Mouse (Mus musculus) frontal cortex, postnatal 14 days (tissue): ENCODE results near the gene Mrpl53.

Source experiments
- DNase-seq, 2 experiments: peaks; one replicate each; pipeline ENCODE4 v3.0.0; 2022; ENCODE audit warnings: low spot score in 2 of 2

The Mrpl53 gene

DNA sequence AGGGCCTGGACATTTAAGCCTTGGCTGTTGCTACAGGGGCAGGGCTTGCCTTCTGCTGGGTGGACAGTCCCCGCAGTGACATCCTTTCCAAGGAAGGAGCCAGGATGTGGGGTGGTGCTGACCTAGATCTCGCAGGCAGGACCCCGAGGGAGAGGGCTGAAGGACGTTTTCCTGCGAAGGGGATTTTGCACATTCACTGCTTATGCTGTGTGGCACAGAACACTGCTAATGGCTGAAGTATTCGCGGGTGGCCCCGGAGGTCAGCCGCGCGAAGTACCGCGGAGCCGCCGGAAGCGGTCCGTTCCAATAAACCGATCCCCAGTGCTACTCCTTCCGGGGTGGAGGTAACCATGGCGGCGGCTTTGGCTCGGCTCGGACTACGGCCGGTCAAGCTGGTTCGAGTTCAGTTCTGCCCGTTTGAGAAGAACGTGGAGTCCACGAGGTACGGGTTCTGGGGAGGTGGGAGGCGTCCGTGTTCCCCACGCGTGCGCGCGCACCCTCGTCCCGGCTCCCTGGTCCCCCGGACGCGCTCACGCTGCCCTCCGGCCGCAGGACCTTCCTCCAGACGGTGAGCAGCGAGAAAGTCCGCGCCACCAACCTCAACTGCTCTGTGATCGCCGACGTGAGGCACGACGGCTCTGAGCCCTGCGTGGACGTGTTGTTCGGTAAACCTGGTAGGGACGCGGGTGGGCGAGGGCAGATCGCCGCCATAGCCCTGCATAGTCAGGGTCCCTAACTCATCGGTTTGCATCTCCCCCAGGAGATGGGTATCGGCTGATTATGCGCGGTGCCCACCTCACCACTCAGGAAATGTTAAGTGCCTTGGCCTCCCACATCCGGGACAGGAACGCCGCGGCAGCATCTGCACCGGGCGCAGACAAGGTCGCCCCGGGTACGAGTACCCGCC is at the start of gene Mrpl53:
Gene Mrpl53 (plus strand): TSS at position 279 of the 907 bp plus-strand sequence.
- peak in 1 of 2 experiments; percentile 72 for DNase-seq

DNA sequence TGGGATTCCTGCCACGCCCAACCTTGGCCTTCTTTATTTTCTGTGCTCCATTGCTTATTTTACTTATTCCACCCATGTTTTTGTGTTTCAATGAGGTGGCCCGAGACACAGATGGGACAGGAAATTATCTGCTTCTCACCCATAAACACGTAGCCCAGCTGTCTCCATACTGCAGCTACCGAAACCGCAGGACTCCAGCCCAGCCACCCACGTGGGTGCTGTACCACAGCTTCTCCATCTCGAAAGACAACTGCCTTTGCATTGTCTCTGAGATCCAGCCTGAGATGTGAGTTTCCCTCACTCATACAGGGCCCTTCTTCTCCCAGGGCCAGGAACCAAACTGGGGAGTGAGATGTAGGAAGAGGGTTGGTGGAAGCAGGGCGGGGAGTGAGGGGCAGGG is 42.8 kb upstream of the Mrpl53 start:
- no peak for DNase-seq

DNA sequence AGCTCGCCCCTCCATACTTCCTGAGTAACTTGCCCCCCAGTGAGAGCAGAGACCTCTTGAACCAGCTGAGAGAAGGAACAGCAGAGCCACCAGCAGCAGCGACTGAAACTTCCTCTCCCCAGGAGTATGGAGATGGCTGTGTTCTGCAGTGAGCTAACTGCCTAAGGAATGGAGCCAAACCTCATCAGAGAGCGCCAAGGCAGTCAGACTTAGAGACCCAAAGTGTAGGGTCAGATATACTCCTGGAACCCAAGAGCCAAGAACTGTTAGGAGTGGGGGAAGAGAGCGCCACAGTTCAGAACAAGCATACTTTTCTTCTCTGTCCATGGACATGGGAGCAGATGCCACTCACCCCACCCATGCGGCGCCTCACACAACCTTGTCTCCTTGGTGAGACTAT is 42.4 kb upstream of the Mrpl53 start:
- DNase-seq, result no peak

DNA sequence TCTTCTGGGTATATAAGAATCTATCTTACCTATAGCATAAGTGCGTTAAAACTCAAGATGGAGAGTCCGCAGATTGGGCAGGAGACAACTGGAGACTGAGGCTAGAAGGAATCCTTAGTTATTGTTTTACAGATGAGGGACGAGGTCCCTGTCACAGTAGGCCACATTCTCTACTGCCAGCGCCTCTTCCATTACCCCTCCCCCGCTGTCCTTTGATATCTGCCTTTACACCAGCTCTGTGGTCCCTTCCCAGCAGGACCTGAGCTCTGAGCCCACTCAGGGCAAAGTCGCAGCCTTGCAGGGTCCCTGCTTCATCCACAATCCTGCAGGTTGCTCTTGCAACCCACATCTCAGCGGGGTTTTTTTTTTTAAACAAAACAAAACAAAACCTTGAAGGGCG is 40.6 kb upstream of the Mrpl53 start:
- DNase-seq, result no peak

DNA sequence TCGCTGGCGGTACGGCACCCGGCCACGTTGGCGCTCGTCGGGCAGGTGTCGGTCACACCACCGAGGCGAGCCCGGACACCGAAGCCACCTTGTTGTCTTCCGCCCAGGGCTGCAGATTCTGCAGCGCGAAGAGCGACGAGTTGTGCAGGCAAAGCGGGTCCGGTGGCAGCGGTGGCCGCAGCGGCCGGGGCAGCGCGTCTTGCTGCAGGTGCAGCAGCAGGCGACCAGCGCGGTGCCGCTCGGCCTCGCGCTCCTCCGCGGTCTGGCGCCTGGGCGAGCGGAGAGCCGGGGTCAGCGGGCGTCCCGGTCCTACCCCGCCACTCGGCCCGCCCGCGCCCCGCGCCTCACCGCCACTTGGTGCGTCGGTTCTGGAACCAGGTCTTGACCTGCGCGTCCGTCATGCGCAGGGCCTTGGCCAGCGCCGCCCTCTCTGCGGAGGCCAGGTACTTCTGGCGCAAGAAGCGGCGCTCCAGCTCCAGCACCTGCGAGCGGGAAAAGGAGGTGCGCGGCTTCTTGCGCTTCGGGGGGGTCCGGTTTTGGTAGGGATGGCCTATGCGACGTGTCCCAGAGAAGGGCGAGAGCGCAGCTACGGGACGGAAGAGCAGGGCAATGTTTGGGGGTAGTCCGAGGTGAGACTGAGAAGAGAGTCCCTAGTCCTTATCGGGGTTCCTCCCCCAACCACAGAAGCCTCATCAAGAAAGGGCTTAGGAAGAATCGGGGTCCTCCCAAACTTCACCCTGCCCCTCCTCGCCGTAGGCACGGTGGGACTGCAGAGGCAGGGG is 39.9 kb upstream of the Mrpl53 start:
- no peak for DNase-seq

DNA sequence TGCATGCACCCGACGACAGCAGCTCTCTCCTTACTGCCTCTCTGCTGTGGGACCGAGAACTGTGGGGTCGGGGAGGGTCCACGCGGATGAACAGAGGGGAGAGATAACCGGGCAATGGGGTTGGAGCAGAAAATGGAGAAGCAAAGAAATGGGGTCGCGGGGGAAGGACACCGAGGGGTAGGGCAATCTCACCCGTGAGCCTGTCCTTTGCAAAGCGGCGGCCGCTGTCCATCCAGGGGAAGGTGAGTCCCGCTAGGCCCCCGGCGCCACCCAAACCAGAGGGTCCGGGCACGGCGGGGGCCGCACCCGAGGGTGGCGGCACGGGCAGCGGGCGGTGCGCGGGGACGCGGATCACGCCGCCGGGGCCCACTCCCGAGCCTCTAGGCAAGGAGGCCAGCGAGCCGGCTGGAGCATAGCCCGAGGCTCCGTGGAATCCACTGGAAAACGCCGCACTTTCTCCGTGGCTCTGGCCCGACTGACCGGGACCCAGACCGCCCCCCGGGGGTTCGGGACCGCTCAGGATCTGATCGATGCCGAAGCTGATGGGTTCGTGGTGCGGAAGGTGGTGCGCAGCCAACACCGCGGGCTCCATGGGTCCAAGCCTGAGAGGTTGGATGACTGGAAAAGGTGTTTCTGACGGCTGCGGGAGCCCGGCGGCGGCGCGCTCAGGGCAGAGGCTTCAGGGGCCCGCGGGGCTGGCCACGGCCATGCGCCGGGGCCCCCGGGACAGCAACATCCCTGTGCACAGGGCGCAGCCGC is 39.2 kb upstream of the Mrpl53 start:
- DNase-seq, result no peak

DNA sequence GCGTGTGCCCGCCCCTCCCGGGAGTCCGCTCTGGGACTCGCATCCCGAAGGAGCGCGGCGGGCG is 38.8 kb upstream of the Mrpl53 start, which contains the start of gene Tlx2:
Gene Tlx2 (minus strand): TSS at position 47 of the 64 bp plus-strand sequence.
- no peak for DNase-seq

DNA sequence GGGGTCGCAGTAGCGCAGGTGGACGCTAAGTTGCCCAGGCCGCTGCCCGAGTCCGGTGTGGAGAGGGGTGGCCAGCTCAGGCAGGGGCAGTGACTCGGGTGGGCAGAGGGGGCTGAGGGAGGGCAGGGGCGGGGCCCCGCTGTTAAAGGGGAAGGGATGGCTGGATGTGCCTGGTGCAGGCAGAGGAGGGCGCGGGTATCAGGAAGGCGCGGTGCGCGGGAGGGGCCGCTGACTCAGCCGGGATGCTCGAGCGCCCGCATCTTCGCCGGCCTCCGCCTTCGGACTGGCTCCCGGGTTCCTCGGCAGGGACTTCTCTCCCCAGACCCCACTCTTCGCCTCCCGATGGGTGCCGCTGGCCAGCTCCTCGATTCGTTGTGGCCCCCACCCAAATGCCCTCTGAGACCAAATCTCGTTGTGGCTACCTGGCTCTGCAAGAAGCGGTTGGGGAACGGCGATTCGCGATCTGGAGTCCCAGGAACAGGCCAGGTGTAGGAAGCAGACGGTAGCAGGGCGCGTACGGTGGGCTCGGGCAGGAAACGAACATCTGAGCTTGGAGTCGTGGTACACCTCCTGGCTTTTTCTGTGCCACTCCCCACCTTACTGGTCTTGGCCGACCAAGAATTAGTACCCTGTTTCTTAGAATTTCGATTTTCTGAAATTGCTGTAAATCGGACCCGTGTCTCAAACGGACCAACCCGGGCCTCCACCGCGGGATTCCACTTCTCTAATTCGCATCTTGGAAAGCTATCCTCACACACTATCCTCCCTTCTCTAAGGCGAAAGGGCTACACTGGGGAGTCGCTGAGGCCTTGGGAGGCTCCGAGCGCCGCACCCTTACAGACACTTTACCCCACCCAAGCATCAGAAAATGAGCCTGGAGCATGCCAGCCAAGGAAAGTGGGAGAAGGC is 38.3 kb upstream of the Mrpl53 start:
- DNase-seq, result no peak

DNA sequence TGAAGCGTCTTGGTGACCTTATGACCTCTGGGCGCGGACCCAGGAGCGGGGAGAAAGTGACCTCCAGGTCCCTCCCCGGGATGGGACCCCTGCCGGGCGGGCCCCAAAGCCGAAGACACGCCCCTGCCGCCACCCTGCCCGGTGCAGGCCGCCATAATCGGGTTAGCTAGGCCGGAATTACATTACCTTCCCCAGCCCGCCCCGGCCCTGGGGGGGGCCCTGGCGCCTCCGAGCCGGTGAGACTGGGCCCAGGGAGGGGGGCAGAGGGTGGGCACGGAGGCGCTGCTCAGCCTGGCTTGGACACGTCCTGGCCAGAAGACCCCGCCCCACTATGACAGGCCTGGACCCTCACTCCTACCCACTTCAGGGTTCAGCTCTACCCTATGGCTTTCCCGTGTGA is 37.6 kb upstream of the Mrpl53 start:
- no peak for DNase-seq

DNA sequence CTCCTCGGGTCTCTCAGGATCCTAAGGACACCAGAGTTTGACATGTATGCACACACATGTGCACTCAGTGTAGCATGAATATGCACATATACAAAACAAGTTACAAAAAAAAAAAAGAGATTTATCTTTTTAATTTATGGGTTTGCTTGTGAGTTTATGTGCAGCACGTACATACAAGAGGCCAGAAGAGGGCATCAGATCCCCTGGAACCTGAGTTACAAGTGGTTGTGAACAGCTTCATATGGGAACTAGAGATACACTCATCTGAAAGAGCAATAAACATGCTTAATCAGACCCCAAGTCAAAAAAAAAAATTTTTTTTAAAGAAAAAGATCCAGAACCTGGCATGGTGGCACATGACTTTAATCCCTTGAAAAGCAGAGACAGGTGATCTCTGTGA is 33.9 kb upstream of the Mrpl53 start:
- DNase-seq, result no peak

DNA sequence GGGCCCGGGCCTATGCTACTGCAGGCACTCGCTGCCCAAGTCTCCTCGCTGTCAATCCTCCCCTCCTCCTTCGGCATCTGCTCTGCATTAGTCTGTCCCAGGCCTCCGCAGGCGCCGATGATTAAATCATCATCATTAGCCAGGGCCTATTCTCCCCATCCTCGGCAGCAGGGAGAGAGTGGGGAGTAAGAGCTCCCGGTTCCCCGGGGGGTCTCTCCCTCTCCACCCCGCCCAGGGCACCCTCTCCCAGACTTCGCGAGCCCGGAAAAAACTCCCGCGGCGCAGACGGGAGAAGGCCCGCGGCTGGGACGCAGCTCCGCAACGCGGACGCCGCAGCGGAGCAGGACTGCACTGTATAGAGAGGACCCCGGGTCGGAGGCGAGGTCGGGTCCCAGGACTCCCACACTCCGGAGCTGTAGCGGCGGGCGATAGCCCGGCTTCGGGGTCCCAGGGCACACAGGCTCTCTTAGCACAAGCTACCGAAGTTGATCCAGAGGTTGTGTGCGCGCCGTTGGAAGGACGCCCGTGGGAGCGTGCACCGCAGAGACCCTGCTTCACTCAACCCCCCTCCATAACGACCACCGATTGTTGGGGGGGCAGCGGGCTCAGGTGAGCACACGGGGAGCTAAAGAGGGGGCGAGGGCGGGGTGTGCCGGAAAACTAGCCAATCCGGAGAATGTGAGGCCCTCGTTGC is 31.1 kb upstream of the Mrpl53 start, which contains the start of gene Pcgf1:
Gene Pcgf1 (plus strand): TSS at position 240 of the 694 bp plus-strand sequence.
- peak in 1 of 2 experiments; percentile 41 for DNase-seq

DNA sequence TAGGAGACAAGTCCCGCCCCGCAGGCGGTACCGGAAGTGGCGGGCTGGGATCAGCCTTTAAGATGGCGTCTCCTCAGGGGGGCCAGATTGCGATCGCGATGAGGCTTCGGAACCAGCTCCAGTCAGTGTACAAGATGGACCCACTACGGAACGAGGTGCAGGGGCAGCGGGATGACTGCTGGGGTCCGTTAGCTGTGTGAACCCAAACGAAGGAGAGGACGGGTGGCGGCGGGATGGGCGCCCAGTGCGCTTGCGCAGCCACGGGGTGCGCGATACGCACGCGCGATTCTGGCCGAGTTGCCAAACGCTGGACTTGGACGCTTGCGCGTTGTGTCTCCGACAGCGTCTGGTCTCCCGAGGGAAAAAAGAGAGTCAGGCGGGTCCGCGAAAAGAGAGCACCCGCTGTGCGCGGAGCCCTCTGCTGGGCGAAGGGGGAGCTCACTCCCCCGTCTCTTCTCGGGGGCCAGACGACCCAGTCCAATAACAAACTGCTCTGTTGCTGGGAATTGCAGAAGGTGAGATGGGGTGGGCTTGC is 30.4 kb upstream of the Mrpl53 start:
- peak; percentile 96 to 100 for DNase-seq

DNA sequence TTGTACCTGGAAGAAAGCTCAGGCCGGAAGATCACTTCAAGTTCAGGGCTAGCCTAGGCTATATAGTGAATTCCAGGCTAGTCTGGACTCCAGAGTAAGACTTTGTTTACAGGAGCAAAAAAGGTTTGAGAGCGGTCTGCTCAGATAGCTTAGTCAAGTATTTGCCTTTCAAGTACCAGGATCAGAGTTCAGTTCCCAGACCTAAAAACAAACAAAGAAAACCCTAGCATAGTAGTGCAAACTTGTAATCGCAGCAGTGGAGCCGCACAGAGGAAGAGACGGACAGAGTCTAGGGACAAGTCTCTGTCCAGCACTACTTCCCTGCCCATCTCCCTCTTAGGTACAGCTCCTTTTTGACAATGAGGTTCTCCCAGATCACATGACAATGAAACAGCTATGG is 28.6 kb upstream of the Mrpl53 start:
- no peak for DNase-seq

DNA sequence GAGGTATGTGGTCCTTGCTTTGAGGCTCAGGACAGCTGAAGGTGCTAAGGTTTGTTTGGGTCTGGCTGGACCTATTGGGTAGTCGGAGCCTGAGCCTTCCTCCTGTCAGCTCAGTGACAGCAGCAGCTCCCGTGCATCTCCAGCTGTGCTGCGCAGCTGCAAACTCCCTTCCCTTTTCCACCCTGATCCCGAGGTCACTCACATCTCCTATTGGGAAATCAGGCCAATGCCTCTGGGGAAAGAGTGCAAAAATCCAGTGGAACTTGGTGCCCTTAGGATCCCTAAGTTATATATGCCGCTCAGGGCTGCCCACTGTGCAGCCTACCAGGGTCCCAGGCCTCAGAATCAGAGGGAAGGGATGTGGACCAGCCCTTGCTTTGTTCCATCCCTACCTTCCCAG is 25.3 kb upstream of the Mrpl53 start:
- DNase-seq, result no peak

DNA sequence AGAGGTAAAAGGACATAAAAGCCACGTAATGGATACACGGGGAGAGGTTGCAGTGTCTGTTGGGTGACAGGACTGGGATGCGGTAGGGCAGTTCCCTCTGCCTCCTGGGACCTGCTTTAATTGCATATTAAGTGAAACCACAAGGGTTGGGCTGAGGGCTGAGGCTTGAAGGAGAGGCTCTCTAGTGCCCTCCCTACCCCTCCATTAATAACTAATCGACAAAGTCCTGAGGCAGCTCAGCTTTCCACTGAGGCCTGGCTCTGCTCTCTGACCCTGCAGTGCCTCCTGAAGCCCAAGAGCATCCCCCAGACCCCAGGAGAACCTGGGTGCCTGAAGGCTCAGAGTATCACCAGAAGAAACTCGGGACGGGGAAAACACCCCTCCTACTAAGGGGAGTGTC is 24.4 kb upstream of the Mrpl53 start:
- DNase-seq, result no peak

DNA sequence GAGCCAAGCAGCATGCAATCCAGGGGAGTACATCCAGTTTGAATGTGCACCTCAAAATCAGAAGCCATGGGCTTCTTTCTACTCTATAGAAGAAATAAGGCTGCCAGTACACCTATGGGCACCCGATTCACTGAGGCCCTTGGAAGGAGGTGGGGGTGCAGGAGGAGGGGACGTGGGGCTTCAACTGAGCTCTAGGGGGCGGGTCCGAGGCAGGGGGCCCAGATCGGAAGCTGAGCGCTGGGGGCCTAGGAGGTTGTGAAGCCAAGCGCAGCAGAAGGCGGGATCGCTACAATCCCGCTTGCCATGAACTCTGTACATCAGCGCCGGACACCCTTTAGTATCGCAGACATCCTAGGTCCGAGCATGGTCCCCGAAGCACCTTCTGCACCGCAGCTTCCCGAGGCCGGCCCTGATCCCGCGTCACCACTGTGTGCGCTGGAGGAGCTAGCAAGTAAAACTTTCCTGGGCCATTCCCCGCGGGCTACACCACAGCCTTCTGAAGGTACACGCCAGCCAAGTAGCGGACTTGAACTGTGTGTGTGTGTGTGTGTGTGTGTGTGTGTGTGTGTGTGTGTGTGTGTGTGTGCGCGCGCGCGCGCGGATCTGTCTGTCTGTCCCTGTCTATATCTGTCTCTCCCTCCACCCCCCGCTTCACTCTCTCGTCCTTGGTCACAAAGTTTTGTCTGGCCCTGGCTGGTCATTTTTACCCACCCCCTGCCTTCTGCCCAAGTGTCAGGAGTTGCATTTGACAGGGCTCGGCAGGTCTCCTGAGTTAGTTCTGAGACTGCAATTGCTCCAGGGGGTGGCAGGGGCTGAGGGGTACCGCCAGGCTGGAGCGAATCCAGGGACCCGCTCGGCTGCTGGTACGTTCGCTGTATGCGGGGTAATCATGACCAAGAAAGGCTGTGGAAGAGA is 22.5 kb upstream of the Mrpl53 start, which contains the start of gene Lbx2:
Gene Lbx2 (plus strand): TSS at position 247 of the 915 bp plus-strand sequence.
- DNase-seq, result no peak

DNA sequence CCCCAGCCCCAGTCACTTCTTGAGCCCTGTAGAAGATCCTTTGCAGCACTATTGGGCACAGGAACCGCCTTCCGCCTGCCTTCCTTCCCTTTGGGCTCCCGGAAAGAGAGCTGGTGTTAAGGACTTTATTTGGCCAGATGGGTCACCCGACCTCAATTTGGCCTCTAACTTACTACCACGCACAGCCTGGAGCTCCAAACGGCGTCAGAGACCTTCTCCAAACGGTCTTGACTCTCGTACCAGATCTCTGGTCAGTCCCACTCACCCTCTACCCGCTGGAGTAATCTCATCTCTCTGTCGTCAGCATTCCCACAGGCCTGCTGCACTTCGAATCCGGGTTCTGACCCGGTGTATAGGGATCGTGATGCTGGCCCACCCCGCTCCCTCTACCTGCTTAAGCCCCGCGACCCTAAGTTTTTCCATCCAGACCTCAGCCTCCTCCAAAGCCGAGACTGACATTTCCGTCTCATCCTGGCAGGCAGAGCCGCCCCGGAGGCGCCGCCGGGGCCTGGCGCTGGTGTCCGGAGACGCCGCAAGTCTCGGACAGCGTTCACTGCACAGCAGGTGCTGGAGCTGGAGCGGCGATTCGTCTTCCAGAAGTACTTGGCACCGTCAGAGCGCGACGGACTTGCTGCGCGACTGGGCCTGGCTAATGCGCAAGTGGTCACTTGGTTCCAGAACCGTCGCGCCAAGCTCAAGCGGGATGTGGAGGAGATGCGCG is 21.5 kb upstream of the Mrpl53 start:
- no peak for DNase-seq

DNA sequence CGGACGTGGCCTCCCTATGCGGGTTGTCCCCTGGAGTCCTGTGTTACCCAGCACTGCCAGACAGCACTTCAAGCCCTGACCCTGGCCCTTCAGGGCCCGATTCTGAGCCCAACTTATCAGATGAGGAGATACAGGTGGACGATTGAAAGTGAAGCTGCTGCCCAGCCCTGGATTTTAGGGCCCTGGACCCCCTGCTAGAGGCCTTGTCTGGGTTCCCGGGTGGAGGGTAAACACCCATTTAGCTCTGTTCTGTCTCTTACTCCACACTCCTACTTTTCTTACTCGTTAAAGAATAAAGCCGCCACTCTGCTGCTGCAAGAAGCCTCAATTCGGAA is 20.9 kb upstream of the Mrpl53 start:
- no peak for DNase-seq
